In genomic region chr14:46317406-46318045, GRCm38 (mm10) we compare ENCODE assay signal across 12 mouse cellular contexts.
DNase-seq lines count a peak whose midpoint lies in the region; ATAC-seq and TF ChIP-seq lines count a peak whose summit lies in the region.
"Had no signal": no experiment of that assay in that cellular context is flagged by ENCODE, and none has a peak within 500 bp of the region (broad histone marks: within the 10 kb centered on the region; RNA-seq: fewer than 3 reads in every experiment).

No protein-coding gene starts in this region.

- no peaks in the 10 kb centered on the region for H3K27me3 ChIP-seq in kidney, adult 2 months (replicated peaks; ENCODE audit: control insufficient read depth, insufficient read depth, low read length)
- H3K27me3 ChIP-seq in kidney, embryonic 15.5 days = no peaks in the 10 kb centered on the region
- H3K27me3 ChIP-seq in heart, embryonic 15.5 days = no peaks in the 10 kb centered on the region
- H3K27me3 ChIP-seq in intestine, embryonic 16.5 days (replicated peaks; ENCODE audit: control insufficient read depth, insufficient read depth, low read length) = no peaks in the 10 kb centered on the region
- H3K27me3 ChIP-seq: forebrain, embryonic 15.5 days; stomach, embryonic 15.5 days had no signal

- no peaks in the 10 kb centered on the region for H3K9me3 ChIP-seq in kidney, embryonic 15.5 days (replicated peaks)
- no peaks in the 10 kb centered on the region for H3K9me3 ChIP-seq in heart, embryonic 15.5 days (replicated peaks)
- no peaks in the 10 kb centered on the region for H3K9me3 ChIP-seq in intestine, embryonic 16.5 days (ENCODE audit: control insufficient read depth, low read length)
- H3K9me3 ChIP-seq: forebrain, embryonic 15.5 days; stomach, embryonic 15.5 days had no signal

- no peak overlapping the region for H3K4me2 ChIP-seq in kidney, embryonic 15.5 days
- H3K4me2 ChIP-seq in heart, embryonic 15.5 days = peak overlapping the region; percentile 31
- no peak overlapping the region for H3K4me2 ChIP-seq in intestine, embryonic 16.5 days (ENCODE audit: low read depth, low read length)
- H3K4me2 ChIP-seq: forebrain, embryonic 15.5 days; stomach, embryonic 15.5 days had no signal

- no peaks in the 10 kb centered on the region; the same call in 1 of the 2 replicates for H3K4me1 ChIP-seq in kidney, adult 2 months (ENCODE audit: control insufficient read depth, insufficient read depth, low read length)
- peaks cover 5% of the 10 kb centered on the region; the same call in 1 of the 2 replicates for H3K4me1 ChIP-seq in kidney, embryonic 15.5 days
- peaks cover 15% of the 10 kb centered on the region for H3K4me1 ChIP-seq in heart, embryonic 15.5 days (replicated peaks)
- H3K4me1 ChIP-seq in intestine, embryonic 16.5 days (ENCODE audit: control insufficient read depth, insufficient read depth, low read length) = no peaks in the 10 kb centered on the region
- H3K4me1 ChIP-seq: forebrain, embryonic 15.5 days; stomach, embryonic 15.5 days had no signal

- 49% methylated on average over 16 of the region's 16 CpGs for WGBS in kidney, adult 2 months
- WGBS in kidney, embryonic 15.5 days = 60% methylated on average over 16 of the region's 16 CpGs
- WGBS in heart, embryonic 15.5 days = 31% methylated on average over 16 of the region's 16 CpGs
- 56% methylated on average over 16 of the region's 16 CpGs for WGBS in intestine, embryonic 16.5 days

- no peak for TF ChIP-seq CTCF in kidney, adult 2 months (conservative IDR thresholded peaks at IDR 0.05; ENCODE audit: insufficient read depth, insufficient read length, low read depth, low read length)

- no peak for ATAC-seq in kidney, embryonic 15.5 days (replicated peaks; ENCODE audit: low FRiP score)
- ATAC-seq in heart, embryonic 15.5 days (replicated peaks; ENCODE audit: insufficient number of reproducible peaks, insufficient read depth, low FRiP score, low read depth) = peak; percentile 66; the same call in 1 of the 2 replicates
- ATAC-seq in intestine, embryonic 16.5 days = no peak
- ATAC-seq: forebrain, embryonic 15.5 days; inflammation-experienced regulatory T-cells, adult 6 months had no signal

- no peak overlapping the region for H3K9ac ChIP-seq in kidney, embryonic 15.5 days
- H3K9ac ChIP-seq in heart, embryonic 15.5 days = no peak overlapping the region
- no peak overlapping the region for H3K9ac ChIP-seq in intestine, embryonic 16.5 days (ENCODE audit: low read depth, low read length)
- H3K9ac ChIP-seq: forebrain, embryonic 15.5 days; stomach, embryonic 15.5 days had no signal

- no peak overlapping the region for H3K27ac ChIP-seq in kidney, adult 2 months (ENCODE audit: insufficient read depth, low read depth, low read length)
- H3K27ac ChIP-seq in kidney, embryonic 15.5 days = no peak overlapping the region
- peak overlapping the region; percentile 49 for H3K27ac ChIP-seq in heart, embryonic 15.5 days
- H3K27ac ChIP-seq in intestine, embryonic 16.5 days (ENCODE audit: low read length) = no peak overlapping the region
- H3K27ac ChIP-seq: forebrain, embryonic 15.5 days; stomach, embryonic 15.5 days had no signal

- peak; percentile 49 for DNase-seq in kidney, adult 2 months
- DNase-seq in kidney, postnatal 4 days = peak; percentile 21 to 36
- peak; percentile 9 for DNase-seq in yolk sac, embryonic 10.5 days (ENCODE audit: low spot score)
- no peak for DNase-seq in adrenal gland, postnatal 4 days (ENCODE audit: low spot score in 2 of 2)
- DNase-seq in left cerebral cortex, adult 11 months (ENCODE audit: low spot score) = no peak
- DNase-seq: right cerebral cortex, adult 18-20 months had no signal

- H3K4me3 ChIP-seq in kidney, adult 2 months (ENCODE audit: insufficient read depth, low read depth, low read length) = no peak overlapping the region
- no peak overlapping the region for H3K4me3 ChIP-seq in kidney, embryonic 15.5 days (replicated peaks)
- no peak overlapping the region for H3K4me3 ChIP-seq in heart, embryonic 15.5 days
- no peak overlapping the region for H3K4me3 ChIP-seq in intestine, embryonic 16.5 days (ENCODE audit: low read length)
- H3K4me3 ChIP-seq: forebrain, embryonic 15.5 days; stomach, embryonic 15.5 days had no signal

- H3K36me3 ChIP-seq in kidney, adult 2 months (ENCODE audit: control insufficient read depth, insufficient read depth, low read length) = no peaks in the 10 kb centered on the region
- H3K36me3 ChIP-seq in kidney, embryonic 15.5 days = no peaks in the 10 kb centered on the region
- no peaks in the 10 kb centered on the region for H3K36me3 ChIP-seq in heart, embryonic 15.5 days
- no peaks in the 10 kb centered on the region for H3K36me3 ChIP-seq in intestine, embryonic 16.5 days (ENCODE audit: control insufficient read depth, insufficient read depth, low read length)
- H3K36me3 ChIP-seq: forebrain, embryonic 15.5 days; stomach, embryonic 15.5 days had no signal

- no peak for TF ChIP-seq POLR2A in kidney, adult 2 months (IDR thresholded peaks at IDR 0.05; ENCODE audit: low read depth, low read length)

Comparison
In these comparisons a context has a peak if more than half of its experiments do, and no peak if none do; other contexts are left out.
1. DNase-seq: peak in kidney, adult 2 months (single experiment), kidney, postnatal 4 days (2 of 2) and yolk sac, embryonic 10.5 days (single experiment); none in adrenal gland, postnatal 4 days (0 of 2) and left cerebral cortex, adult 11 months (single experiment).